Mouse (Mus musculus): ENCODE results near the gene Zbtb8os. TPM values are rescaled to one million over a fixed set of nuclear protein-coding genes. Genes with fewer than 3 reads are reported as not detected.
A peak's percentile ranks its signal among the peaks of the same experiment; 100 is the strongest.

The Zbtb8os gene
- polyA plus RNA-seq (2015; fragmentation: Nextera tagmentation; extraction: Ambion mirVana): 92.9 and 94.5 TPM in 2 replicates

DNA sequence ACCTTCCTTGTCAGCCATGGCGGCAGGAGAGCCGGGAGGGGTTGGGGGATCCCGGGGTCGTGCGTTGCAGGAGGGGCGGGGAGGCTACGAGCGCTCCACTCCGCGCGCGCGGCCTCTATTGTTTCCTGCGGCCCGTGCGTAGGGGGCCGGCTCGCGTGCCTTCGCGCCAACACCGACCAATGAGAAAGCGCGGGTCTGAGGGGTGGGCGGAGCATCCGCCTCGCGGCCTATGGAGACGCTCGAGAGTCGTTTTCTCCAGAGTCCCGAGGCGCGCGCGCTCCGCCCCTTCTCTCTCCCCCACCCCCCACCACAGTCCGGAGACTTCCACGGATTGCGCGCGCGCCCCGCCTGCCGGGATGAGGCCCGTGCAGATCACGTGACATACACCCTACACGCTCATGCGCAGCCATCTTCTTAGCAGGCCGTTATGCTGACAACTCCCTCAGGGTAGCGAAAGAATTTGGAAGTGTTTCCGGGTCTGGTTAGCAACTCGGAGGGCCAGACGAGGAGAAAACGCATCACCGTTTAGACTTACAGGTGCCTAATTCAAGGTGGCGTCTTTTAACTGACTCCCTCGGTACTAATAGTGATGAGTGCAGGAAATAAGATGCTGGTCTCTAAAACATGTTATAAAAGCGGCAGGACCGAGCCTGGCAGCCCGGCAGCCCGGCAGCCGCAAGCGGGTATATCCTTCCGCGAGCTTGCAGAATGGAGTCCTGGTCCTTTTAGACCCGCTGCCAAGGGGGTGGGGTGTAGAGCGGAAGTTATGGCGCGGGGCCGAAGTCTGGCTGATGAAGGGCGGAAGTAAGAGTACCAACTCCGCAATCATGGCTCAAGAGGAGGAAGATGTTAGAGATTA, at the start of gene Zbtb8os, which contains the start of gene Rbbp4:
Gene Zbtb8os (plus strand): TSS at position 480 of the 859 bp plus-strand sequence.
Gene Rbbp4 (minus strand): TSS at position 155 of the 859 bp plus-strand sequence.
- WGBS: under 1% methylated on average over 73 of the region's 73 CpGs
- peak within 1 kb of the TSS; percentile 78 for H3K4me2 ChIP-seq (replicated peaks; ENCODE audit: low read depth)
- H3K9ac ChIP-seq (ENCODE audit: low read depth, low read length): peak within 1 kb of the TSS; percentile 90
- ATAC-seq: peak; percentile 94
- H3K36me3 ChIP-seq (ENCODE audit: control insufficient read depth, insufficient read depth): peaks cover 9% of the 10 kb centered on the region; the same call in 1 of the 2 replicates
- H3K9me3 ChIP-seq (ENCODE audit: control insufficient read depth): no peaks in the 10 kb centered on the region
- no peaks in the 10 kb centered on the region for H3K27me3 ChIP-seq (replicated peaks; ENCODE audit: control insufficient read depth, insufficient read depth, low read length)
- H3K27ac ChIP-seq (ENCODE audit: low read depth, low read length): peak within 1 kb of the TSS; percentile 97
- peak; percentile 39 for TF ChIP-seq CTCF (IDR thresholded peaks at IDR 0.05; ENCODE audit: low read depth)
- 0 out of 2 replicates have a peak, but pooled peaks cover 7% of the 10 kb centered on the region for H3K4me1 ChIP-seq (replicated peaks; ENCODE audit: control insufficient read depth, insufficient read depth, low read length)
- H3K4me3 ChIP-seq (ENCODE audit: low read depth, low read length): peak within 1 kb of the TSS; percentile 77

DNA sequence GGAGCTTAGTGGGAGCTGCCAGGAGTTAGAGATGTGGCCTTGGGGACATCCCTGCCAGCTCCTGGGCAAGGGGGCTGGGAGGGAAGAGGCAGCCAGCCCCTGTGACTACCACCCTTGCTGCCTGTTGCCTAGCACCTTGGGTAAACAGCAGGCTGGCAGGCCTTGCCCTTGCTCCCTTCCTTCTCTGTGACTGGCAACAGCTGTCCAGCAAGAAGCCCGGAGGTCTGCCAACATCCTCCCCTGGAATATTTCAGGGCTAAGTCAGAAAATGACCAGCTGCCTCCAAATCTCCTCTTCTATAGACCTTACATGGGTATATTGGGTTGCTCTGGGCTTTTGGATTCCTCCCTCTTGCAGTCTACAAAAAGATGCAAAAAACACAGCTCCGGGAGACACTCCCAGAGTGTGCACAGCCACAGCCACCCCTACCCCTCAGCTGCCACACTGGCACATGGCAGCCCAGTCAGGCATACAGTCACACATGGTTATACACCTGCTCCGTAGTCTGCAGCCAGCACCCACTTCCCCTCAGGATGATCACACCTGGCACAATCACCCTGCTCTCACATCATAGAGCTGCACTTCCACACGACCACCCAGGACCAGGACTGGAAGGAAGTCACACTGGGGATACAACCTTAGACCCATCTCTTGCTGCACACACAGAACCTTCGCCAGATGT, 49.4 kb upstream of the Zbtb8os start:
- Histone ChIP-seq H3K36me3 (ENCODE audit: control insufficient read depth, insufficient read depth) (no peaks in the 10 kb centered on the region), H3K4me2 (replicated peaks; ENCODE audit: low read depth) (no peak overlapping the region), H3K9me3 (ENCODE audit: control insufficient read depth) (0 out of 2 replicates have a peak, but pooled peaks cover 2% of the 10 kb centered on the region), H3K27me3 (replicated peaks; ENCODE audit: control insufficient read depth, insufficient read depth, low read length) (no peaks in the 10 kb centered on the region), H3K4me3 (ENCODE audit: low read depth, low read length) (peak overlapping the region; percentile 48; the same call in 1 of the 2 replicates), H3K4me1 (replicated peaks; ENCODE audit: control insufficient read depth, insufficient read depth, low read length) (no peaks in the 10 kb centered on the region), H3K27ac (ENCODE audit: low read depth, low read length) (no peak overlapping the region), H3K9ac (ENCODE audit: low read depth, low read length) (no peak overlapping the region)
- ATAC-seq: peak; percentile 12
- no peak for TF ChIP-seq CTCF (IDR thresholded peaks at IDR 0.05; ENCODE audit: low read depth)
- WGBS: 52% methylated on average over 5 of the region's 5 CpGs

- H3K27ac ChIP-seq (ENCODE audit: low read depth, low read length): no peak overlapping the region
- no peaks in the 10 kb centered on the region for H3K4me1 ChIP-seq (replicated peaks; ENCODE audit: control insufficient read depth, insufficient read depth, low read length)
- H3K4me3 ChIP-seq (ENCODE audit: low read depth, low read length): peak overlapping the region; percentile 48
- 2% methylated on average over 27 of the region's 28 CpGs for whole genome bisulfite sequencing
- no peaks in the 10 kb centered on the region for H3K36me3 ChIP-seq (ENCODE audit: control insufficient read depth, insufficient read depth)
- TF ChIP-seq CTCF (IDR thresholded peaks at IDR 0.05; ENCODE audit: low read depth): peak; percentile 54
- 0 out of 2 replicates have a peak overlapping the region, but pooled peaks have one; percentile 26 for H3K9ac ChIP-seq (ENCODE audit: low read depth, low read length)
- ATAC-seq: peak; percentile 20; the same call in 1 of the 2 replicates
- H3K27me3 ChIP-seq (replicated peaks; ENCODE audit: control insufficient read depth, insufficient read depth, low read length): no peaks in the 10 kb centered on the region
- H3K9me3 ChIP-seq (ENCODE audit: control insufficient read depth): 0 out of 2 replicates have a peak, but pooled peaks cover 2% of the 10 kb centered on the region
- peak overlapping the region; percentile 96 for H3K4me2 ChIP-seq (replicated peaks; ENCODE audit: low read depth)
These were observed 48.6 kb upstream of the Zbtb8os start for GRCm38 (mm10) chr4:129286683-129287471.

- Histone ChIP-seq H3K4me1 (replicated peaks; ENCODE audit: control insufficient read depth, insufficient read depth, low read length) (no peaks in the 10 kb centered on the region), H3K4me2 (replicated peaks; ENCODE audit: low read depth) (peak within 1 kb of the TSS; percentile 96), H3K4me3 (ENCODE audit: low read depth, low read length) (peak within 1 kb of the TSS; percentile 48), H3K27ac (ENCODE audit: low read depth, low read length) (no peak within 1 kb of the TSS), H3K36me3 (ENCODE audit: control insufficient read depth, insufficient read depth) (no peaks in the 10 kb centered on the region), H3K27me3 (replicated peaks; ENCODE audit: control insufficient read depth, insufficient read depth, low read length) (no peaks in the 10 kb centered on the region), H3K9ac (ENCODE audit: low read depth, low read length) (peak within 1 kb of the TSS; percentile 26; the same call in 1 of the 2 replicates), H3K9me3 (ENCODE audit: control insufficient read depth) (0 out of 2 replicates have a peak, but pooled peaks cover 2% of the 10 kb centered on the region)
- no peak for TF ChIP-seq CTCF (IDR thresholded peaks at IDR 0.05; ENCODE audit: low read depth)
- WGBS: under 1% methylated on average over 42 of the region's 53 CpGs
- ATAC-seq: peak; percentile 31; the same call in 1 of the 2 replicates
These were observed 48.0 kb upstream of the Zbtb8os start, which contains the start of gene Sync for GRCm38 (mm10) chr4:129287472-129287981. TSS of gene Sync (plus strand) at chr4:129287617.

- Histone ChIP-seq H3K9me3 (ENCODE audit: control insufficient read depth) (0 out of 2 replicates have a peak, but pooled peaks cover 2% of the 10 kb centered on the region), H3K27me3 (replicated peaks; ENCODE audit: control insufficient read depth, insufficient read depth, low read length) (no peaks in the 10 kb centered on the region), H3K4me2 (replicated peaks; ENCODE audit: low read depth) (peak overlapping the region; percentile 96; the same call in 1 of the 2 replicates), H3K27ac (ENCODE audit: low read depth, low read length) (no peak overlapping the region), H3K4me1 (replicated peaks; ENCODE audit: control insufficient read depth, insufficient read depth, low read length) (no peaks in the 10 kb centered on the region), H3K36me3 (ENCODE audit: control insufficient read depth, insufficient read depth) (no peaks in the 10 kb centered on the region), H3K9ac (ENCODE audit: low read depth, low read length) (no peak overlapping the region; the same call in 1 of the 2 replicates), H3K4me3 (ENCODE audit: low read depth, low read length) (peak overlapping the region; percentile 48; the same call in 1 of the 2 replicates)
- no peak for ATAC-seq
- TF ChIP-seq CTCF (IDR thresholded peaks at IDR 0.05; ENCODE audit: low read depth): no peak
- 48% methylated on average over 3 of the region's 3 CpGs for WGBS
These were observed 47.4 kb upstream of the Zbtb8os start for GRCm38 (mm10) chr4:129288067-129288466.
